Mouse (Mus musculus): ENCODE measurements at regions not wholly inside any gene's neighbourhood (a gene's known extent, or its start where the extent isn't known, plus 50 kb on each side); places are given as distances from the start of the nearest gene placed in this dataset.

DNA sequence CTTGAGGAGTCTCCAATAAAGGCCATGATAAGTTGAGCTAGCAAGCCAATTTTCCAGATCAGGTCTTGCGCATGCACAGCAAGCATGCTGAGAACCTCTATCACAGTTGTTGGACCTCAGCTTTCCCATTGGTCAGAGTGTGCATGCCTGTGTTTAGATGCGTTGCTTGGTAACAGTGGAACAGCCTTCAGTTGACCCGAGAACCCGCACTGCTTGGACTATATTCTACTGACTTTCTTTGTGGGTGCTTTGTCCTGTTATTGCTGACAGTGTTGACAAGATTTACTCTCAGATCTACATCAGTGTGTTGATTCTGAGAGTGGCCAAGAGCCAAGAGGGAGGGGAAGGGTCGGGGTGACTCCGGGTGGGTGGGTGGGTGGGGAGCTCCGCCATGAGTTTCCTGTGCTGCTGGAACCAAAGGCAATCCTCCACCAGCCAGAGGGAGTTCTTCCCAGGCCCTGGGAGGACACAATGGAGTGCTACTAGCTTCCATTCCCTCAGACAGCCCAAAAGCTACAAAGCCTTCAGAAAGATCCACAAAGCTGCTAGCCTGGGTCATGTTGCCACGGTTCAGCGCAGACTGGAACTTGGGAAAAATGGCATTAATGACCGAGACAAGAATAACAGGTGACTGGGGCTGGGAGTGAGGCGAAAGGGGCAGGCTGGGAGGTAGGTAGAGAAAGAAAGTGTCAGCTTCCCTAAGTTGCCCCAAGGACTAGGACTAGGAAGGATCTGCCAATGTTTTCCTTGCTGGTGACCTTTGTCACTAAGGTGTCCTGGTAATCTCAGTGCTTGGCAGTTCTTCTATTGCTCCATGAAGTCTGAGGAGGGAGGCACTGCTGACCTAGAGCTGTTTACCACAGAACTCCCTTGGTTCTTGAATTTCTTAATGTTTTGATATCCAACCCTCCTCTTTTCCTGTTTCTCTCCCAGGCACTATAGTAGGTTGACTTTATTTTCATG lies 122.3 kb downstream of the Ankrd16 start:
- TF ChIP-seq POLR2A (IDR thresholded peaks at IDR 0.05; ENCODE audit: low read depth, low read length), result no peak
- TF ChIP-seq CTCF (conservative IDR thresholded peaks at IDR 0.05; ENCODE audit: insufficient read depth, insufficient read length, low read depth, low read length), result no peak
